Comparison of ENCODE assay signal across 8 mouse cellular contexts in genomic region chr10:44380476-44381208, GRCm38 (mm10).
A peak's percentile ranks its signal among the peaks of the same experiment; 100 is the strongest.
DNase-seq lines count a peak whose midpoint lies in the region; ATAC-seq lines count a peak whose summit lies in the region.

No protein-coding gene starts in this region.

- no peak overlapping the region for H3K4me3 ChIP-seq in forebrain, embryonic 15.5 days
- peak overlapping the region; percentile 0; the same call in 1 of the 2 replicates for H3K4me3 ChIP-seq in lung, embryonic 15.5 days

- 0 out of 2 replicates have a peak overlapping the region, but pooled peaks have one; percentile 8 for H3K4me2 ChIP-seq in forebrain, embryonic 15.5 days (replicated peaks)
- peak overlapping the region; percentile 46 for H3K4me2 ChIP-seq in lung, embryonic 15.5 days

- no peaks in the 10 kb centered on the region for H3K27me3 ChIP-seq in forebrain, embryonic 15.5 days
- no peaks in the 10 kb centered on the region for H3K27me3 ChIP-seq in lung, embryonic 15.5 days

- H3K27ac ChIP-seq in forebrain, embryonic 15.5 days (replicated peaks) = no peak overlapping the region
- H3K27ac ChIP-seq in lung, embryonic 15.5 days = peak overlapping the region; percentile 69

- 0 out of 2 replicates have a peak, but pooled peaks have one; percentile 21 for ATAC-seq in forebrain, embryonic 15.5 days (replicated peaks)
- ATAC-seq in lung, embryonic 15.5 days (ENCODE audit: borderline replicate concordance, extremely low read depth, low FRiP score, low TSS enrichment) = peak; percentile 59; the same call in 1 of the 2 replicates

- peaks cover 30% of the 10 kb centered on the region for H3K4me1 ChIP-seq in forebrain, embryonic 15.5 days
- peaks cover 23% of the 10 kb centered on the region for H3K4me1 ChIP-seq in lung, embryonic 15.5 days

- no peaks in the 10 kb centered on the region for H3K9me3 ChIP-seq in forebrain, embryonic 15.5 days
- H3K9me3 ChIP-seq in lung, embryonic 15.5 days = no peaks in the 10 kb centered on the region

- no peak overlapping the region for H3K9ac ChIP-seq in forebrain, embryonic 15.5 days (replicated peaks)
- no peak overlapping the region for H3K9ac ChIP-seq in lung, embryonic 15.5 days

- peak; percentile 76 for DNase-seq in CD4-positive, CD25-positive, alpha-beta regulatory T cell, adult 2 months (ENCODE audit: low read depth, low spot score)
- DNase-seq in MEL-GATA-1-ER (ENCODE audit: extremely low read depth, low read depth) = peak; percentile 31
- DNase-seq in heart, postnatal 4 days = peak; percentile 59
- DNase-seq in layer of hippocampus, adult 9-11 months = peak; percentile 85
- peak; percentile 44 for DNase-seq in right cerebral cortex, postnatal 25 days
- DNase-seq in adipocyte (ENCODE audit: low spot score) = no peak

- 54% methylated on average over 20 of the region's 20 CpGs for WGBS in forebrain, embryonic 15.5 days
- 28% methylated on average over 20 of the region's 20 CpGs for WGBS in lung, embryonic 15.5 days

- no peaks in the 10 kb centered on the region for H3K36me3 ChIP-seq in forebrain, embryonic 15.5 days
- no peaks in the 10 kb centered on the region for H3K36me3 ChIP-seq in lung, embryonic 15.5 days
